Mouse (Mus musculus) WW6 (cell line): ENCODE data around the gene Kalrn.
"Not testable (repeated sequence)": the region's sequence is repeated elsewhere in the genome, so short reads cannot be mapped to it uniquely, and the experiment has no call there.

Experiments
- DNase-seq: peaks from one replicate; pipeline ENCODE4 v3.0.0-alpha.2; 2013; ENCODE audit warnings: low read depth, low spot score

Gene Kalrn

DNA sequence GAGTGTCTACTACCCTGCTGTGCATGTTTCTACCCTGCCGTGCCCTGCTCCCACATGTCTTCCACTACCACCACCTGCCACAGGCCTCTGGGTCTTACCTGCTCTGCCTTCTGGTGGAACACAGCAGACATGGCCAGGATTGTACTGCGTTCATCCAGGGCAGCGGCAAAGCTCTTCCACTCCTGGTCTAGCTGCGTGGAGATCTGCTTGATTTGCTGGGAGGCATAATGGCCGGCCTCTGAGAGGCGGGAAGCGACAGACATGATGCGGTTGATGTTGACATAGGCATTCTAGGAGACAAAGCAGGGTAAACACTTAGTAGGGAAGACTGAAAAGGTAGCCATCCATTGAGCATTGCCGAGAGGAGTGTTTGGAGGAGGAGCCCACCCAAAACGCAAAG, 259.3 kb downstream of the Kalrn start:
- no peak for DNase-seq

DNA sequence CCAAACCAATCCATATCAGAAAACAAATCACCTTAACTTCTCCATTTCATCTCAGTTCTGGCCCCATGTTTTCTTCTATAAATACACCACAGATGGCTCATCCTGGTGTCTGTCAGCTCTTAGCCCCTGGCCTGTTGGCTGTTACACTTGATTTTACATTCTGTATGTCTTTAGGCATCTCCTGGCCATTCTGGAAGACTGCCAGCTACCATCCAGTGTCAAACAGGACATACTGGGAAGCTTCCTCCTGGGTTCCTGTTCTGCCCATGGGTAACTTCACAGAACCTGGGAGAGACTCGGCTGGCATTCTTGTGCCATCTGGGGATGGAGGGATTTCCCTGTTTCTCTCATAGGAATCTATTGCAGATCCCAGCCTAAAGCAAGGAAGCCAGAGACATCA, 261.8 kb downstream of the Kalrn start:
- no peak for DNase-seq

DNA sequence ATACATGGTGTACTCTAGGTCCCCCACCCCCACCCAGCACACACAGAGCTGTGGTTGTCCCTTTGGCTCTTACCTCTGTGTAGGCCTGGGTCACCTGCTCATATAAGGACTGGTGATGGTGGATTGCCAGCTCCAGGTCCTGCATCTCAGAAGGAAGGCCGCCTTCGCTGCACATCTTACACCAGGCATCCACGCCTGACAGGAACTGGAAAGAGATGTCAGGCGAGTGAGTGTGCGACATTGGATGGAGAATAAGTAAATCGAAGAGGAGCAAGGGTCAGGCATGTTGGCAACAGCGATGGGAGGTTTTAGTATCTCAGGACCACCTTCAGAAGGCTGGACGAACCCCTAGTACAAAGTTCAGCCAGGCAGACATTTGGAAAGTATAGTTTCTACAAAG, 263.0 kb downstream of the Kalrn start:
- DNase-seq = no peak

DNA sequence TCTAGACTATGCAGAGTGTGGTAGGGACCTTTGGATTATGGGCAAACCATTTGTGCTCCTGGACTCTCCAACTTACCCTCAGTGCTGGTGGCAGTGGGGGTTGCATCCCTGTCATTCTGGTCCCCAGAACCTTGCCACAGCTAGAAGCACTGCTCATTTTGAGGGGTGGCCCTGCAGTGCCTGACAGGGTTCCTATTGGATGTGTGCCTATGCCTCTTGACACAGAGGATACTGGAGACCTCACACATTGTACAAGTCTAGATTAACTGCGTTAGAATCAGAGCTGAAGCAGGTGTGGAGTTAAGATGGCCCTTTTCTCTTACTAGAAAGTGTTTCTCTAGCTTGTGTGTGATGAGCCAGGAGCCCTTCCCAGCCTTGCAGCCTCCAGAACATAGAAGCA, 265.0 kb downstream of the Kalrn start:
- no peak for DNase-seq

DNA sequence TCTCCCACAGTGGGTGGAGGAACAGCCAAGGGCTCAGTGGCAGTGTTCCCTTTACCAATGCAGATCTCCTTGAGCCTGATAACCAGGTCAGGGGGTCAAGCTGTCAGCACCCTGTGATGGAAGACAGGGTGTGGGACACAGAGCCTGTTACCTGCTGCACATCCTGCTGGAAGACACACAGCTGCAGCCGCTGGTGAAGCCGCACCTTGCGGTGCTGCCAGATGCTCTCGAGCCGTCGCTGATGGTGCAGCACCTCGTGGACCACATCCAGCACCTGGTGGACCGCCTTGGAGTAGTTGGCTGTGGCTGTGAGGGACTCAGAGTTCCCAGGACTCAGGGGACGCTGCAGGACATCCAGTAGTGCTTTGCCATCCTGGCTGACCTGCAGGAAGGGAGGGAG, 265.9 kb downstream of the Kalrn start:
- DNase-seq = no peak

DNA sequence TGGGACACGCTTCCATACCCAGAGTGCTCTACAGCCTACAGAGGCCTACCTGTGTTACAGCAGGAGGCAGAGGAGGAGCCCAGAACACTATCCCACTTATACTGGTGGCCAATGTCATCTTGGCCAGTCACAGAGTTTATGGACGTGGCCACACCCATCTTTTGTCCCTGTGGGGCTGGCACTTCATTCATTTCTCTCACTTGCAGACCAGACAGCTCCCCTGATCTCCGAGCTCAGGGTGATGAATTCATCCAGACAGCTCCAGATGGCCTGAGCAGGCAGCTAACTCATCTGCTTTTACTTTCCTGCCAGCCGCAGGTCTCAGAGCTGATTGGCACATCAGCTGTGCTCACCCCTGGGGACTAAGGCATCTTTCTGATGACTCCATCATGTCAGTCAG, 267.7 kb downstream of the Kalrn start:
- no peak for DNase-seq

DNA sequence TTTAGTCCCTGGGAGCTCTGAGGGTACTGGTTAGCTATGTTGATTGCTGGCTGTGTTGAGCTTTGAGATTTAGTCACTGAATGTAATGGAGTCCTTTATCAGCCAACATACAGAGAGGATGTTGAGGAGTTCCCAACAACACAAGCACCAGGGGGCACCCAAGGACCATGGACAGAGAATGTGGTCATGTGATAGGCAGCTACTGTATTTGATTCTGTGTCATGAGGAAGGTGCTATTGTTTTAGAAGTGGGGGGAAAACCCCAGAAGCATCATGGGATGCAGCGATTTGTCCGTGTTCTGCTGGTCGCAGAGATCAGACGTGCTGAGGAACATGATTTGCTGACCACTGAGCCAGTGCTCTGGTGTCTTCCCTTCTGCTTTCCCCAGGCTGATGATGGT, 269.5 kb downstream of the Kalrn start:
- DNase-seq = not testable (repeated sequence)

DNA sequence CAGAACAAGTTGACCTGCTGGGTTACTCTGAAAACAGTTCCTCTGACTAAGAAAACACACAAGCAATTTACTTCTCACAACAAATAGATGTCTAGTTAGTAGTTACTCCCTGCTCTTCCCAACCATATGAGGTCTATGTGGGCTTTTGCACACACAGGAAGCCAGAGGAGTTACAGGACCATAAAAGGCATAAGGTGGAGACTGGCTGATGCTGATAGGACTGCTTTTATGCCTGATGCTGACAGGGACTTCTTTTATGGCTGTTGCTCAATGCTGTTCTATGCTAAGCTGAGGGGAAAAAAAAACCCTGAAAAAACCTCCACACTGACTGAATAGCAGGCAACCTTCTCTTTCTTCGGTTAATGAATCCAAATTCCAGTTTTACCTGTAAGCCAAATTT, 270.8 kb downstream of the Kalrn start:
- no peak for DNase-seq

DNA sequence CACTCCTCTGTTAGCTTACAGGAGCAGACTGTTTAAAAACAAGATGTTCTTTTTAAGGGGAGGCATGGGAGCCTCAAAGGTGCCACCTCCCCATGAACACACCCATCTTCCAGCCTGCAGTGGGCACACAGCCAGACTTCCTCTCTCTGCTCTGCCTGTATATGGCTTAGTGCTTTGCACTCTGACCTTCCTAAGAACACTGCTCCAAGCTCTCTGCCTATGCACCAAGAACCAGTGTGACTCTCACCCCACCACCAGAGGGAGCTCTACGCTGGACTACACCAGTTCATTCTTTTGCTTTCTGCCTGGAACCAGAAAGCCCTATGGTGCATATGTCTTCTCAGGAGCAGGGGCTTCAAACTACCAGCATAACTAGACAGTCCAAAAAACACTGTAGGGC, 271.3 kb downstream of the Kalrn start:
- DNase-seq = no peak

DNA sequence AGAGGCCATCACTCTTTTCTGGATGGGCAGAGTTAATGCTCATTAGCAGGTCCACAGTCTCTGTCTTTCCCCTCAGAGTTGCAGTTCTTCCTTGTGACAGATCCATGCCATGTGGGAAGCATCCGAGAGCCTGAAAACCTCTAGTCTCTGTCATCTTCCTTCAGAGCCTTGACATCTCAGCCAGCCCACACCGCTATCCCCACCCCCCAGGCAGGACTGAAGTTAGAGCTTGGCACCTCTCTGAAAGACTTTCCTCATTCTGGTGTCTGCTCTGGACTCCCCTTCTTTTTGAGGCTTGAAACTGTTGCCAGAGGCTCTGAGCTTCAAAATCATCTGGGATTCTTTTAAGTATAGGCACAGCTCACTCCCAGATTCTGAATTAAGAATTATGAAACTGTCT, 274.1 kb downstream of the Kalrn start:
- no peak for DNase-seq

DNA sequence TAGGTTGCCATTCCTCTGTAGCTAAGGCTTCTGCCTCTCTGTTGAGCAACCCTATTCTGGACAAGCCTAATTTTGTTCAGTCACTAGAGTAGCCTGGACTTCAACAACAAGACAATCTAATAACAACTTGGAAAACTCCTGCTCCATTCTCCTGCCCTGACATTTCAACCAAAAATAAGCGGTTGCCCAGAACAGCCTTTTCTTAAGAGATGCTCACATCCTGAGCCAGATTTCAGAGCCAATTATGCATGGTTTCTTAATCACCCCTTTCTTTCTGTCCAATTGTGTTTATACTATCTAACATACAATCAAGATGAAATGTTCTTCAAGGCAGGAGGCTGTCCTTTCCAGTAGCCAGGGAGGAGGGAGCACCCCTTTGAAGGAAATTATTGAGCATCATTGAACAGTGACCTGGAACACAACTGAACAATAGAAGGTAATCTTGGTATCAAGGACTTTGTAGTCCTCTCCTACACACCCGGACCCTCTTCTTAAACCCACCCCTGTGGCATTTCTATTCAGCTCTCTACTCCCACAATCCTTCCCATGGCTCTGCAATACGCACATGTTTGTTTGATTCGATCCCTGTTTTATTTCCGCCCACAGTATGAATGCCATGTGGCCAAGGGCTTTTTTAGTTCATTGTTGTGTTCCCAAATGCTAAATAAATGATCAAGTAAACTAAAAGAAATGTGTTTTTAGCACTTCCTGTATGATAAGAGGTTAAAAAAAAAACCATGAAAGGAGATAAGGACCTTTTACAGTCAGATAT, 275.2 kb downstream of the Kalrn start:
- DNase-seq = no peak

DNA sequence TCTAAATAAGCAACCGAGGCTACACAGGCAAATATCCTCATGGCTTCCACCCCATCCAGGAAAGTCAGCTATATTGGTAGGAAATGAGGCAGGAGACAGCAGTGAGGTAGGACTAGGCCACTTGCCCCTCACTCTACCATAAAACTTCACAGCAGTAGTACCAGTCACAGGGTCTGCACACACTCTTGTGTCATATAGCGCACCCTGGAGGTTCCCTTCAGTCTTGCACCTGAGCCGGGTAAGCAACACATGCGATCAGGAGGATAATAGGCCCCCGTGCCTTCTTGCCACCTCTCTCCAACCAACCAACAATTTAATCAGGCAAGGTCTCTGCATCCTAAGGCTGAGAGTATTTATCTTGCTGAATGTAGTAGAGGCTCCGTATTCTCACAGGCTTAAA, 278.8 kb downstream of the Kalrn start:
- DNase-seq = no peak

DNA sequence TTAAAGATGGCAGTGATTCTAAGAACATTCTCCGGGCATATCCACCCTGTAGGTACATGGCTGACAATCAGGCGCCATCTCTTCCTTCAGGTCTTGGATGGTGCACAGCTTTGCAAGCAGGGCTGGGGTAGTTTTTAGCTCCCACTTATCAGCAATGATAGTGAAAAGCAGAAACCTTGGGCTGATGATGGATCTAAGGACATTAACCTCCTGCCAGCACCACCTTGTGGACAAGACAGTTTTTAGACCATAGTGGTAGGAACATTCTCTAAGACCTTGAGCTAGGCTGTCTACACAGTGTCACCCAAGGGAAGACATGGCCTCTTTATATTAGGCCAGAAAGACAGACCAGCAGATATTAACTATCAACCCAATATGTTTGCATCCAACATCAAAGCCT, 279.7 kb downstream of the Kalrn start:
- no peak for DNase-seq

DNA sequence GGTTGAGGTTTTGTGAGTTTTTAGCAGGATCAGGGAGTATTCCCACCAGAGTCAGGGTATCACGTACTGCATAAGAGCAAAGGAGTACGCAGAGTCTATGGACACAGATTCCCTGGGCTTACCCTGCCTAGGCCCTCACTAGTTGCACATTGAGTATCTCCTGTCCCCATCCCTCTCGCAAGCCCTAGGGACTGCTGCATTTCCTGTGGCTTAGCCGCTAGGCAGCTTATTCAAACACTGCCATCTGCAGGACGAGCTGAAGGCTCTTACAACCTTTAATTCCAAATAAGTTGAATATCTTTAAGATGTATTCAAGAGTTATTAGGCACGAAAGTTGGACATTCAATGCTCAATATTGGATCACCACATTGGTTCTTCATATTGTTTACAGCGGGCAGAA, 283.7 kb downstream of the Kalrn start:
- DNase-seq = no peak

DNA sequence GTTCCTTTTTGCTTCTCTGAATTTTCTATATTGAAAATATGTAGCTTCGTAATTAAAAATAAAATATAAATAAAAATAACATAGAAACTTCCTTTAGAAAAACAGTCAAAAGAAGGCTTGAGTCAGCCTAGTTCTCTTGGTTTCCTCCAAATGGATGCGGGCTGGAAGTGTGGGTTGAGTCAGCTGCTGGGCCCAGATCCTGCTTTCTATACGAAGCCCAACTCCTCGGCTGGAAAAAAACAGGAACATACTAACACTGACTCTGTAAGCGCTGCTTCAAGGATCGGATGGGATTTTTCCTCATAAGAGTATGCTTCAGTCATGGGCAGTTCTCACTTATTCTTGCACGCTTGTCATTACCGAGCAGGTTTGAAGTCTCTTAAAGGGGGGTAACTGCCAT, 291.3 kb downstream of the Kalrn start:
- no peak for DNase-seq

DNA sequence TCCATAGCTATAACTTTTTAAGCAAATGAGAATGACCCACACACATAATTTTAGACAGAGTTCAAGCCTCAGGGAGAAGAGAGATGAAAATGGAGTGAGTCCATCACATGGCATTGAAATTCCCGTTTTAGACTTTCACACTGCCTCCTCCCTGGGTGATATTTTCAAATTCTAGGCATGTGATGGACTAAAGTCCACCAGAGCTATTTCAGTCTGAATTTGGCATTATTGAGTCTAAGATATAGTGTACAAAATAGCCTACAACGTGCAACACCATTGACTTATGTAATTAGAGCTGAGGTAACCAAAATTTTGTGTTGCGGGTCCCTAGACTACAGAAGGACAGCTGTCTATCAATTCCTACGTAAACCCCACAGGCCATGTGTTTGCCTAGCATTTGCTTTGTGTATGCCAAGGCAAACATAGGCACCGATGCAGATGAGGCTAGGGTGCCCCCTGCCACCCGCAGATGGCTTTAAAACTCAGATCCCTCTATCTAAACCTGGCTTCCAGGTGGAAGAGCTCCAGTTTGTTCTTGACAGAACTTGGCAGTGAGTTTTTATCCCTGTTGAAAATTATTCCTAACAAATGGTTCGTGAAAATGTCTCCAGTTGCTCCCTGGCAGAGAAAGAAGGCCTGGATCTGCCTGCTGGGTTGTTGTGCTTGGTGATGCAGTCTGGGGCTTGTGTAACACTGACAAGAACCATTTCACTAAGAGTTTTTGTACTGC, 293.5 kb downstream of the Kalrn start:
- no peak for DNase-seq

DNA sequence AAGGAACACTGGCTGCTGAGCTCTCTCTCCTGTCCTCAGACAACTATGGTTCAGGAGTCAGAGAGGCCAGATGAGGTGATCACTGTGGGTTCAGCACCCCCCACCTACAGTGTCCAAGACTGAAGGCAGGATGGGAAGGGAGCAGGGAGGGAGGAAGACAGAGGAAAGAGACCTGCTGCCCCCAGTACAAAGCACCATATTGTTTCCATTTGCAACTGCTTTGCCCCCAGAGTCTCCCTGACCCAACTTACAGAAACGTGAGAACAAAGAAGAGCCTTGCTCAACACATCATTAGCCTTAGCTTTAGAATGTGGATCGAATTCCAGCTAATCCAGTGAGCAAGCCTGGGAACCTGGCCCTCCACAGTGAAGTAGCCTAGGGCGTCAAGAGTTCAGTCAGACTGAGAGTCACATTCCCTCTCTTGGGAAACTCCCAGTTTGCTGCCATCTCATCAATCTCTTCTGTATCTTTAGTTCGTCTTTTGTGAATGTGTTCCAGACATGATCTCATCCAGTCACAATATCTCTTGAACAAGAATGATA, 295.0 kb downstream of the Kalrn start:
- no peak for DNase-seq

DNA sequence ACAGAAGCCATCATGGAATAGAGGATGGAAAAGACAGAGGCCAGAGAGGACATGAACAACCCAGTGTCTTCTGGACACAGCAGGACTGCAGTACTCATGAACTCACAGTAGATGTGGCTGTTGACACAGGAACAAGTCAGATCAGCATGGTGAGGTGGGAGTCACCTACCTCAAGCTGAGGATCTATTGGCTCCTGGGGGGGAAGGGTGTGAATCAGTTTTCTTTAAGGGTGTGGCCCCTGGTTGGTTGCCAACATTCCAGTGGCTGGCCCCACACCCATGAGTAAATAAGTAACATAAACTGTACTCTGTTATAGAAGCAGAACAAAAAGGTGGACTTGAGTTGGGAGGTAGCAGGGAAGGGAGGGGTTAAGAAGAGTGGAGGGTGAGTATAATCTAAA, 298.7 kb downstream of the Kalrn start:
- no peak for DNase-seq

DNA sequence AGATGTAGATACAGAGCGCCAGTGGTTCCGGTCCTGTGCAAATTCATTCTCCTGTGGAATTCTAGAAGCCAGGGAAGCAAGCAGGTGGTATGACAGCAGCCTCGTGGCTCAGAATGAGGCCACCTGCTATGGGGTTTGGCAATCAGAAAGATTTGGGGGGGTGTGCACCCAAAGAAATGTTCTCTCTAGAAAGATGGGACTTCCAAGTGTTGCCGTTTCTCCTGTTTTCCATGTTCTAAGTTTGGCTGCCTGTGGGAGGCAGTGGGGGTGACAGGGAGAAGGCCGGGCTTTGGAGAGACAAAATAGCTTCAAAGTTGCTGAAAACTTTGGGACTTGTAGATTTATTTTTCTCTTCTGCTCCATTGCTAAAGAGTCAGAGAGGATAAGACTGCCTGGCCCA, 301.9 kb downstream of the Kalrn start:
- DNase-seq = no peak

DNA sequence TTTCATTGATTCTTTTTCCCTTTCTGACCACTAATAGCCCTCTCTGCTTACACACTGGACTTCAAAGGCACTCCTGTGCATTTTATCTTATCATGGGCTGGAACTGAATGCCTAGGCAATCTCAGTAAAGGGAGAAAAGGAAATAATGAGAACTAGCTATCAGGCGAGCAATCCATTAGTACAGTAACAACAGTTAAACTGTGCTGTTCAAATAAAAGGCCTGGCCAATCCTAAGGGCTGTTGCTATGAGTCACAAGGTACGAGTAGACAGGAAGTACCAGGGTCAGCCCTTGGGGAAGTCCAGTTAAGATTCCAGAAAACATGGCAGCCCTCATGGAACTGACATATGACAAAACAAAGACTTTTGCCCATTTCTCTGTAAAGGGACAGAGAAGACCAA, 302.7 kb downstream of the Kalrn start:
- DNase-seq = no peak

DNA sequence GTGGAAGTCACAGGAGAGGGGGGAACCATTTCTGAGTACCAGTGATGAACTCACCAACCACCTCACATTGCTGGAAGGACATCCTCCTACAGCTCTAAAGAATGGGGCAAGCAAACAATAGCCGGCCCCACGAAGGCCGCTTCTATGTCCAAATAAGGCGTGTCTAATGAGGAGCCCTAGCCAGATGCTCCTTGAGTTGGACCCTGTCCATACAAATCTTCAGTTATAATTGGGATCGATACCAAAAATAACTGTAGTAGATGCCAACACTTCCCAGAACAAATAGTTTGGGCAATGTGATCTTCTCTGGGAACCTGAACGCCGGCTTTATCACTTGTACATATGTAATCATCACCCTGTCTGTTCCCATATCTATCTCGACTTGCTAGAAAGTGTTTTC, 303.7 kb downstream of the Kalrn start:
- no peak for DNase-seq

DNA sequence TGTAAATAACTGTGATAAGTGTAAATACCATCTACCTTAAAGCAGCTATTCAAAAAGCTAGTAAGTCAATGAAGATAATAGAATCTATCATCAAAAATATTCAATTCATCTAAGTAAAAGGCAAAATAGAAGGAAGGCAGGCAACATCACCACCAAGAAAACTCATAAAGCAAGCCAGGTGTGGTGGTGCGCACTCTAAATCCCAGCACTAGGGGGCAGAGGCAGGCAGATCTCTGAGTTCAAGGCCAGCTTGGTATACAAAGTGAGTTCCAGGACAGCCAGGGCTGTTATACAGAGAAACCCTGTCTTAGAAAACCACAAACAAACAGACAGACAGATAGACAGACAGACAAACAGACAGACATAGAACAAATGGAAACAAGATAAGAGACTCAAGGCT, 305.6 kb downstream of the Kalrn start:
- no peak for DNase-seq

DNA sequence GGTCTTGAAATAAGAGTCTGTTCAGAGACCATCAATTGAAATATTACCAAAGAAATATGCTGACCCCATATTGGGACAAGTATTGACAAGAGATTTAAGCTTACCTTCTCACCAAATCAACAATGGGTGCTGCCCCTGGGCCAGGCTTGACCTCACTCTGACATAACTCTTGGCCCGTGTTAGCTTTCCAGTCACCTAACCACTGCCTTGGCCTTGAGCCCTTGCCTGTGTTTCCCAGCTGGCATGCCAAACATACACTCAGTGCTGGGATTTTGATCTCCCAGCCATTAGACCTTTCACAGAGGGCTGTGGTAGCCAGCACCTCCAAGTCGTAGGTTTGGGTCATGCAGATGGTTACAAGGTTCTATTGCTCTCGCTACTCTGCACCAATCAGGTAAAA, 308.7 kb downstream of the Kalrn start:
- no peak for DNase-seq
